Mouse (Mus musculus) WW6 (cell line): ENCODE results near the gene Dtl.
A peak's percentile ranks its signal among the peaks of the same experiment; 100 is the strongest.

Experiments used
- DNase-seq: peaks from one replicate; pipeline ENCODE4 v3.0.0-alpha.2; 2013; ENCODE audit warnings: low read depth, low spot score

Dtl gene

GRCm38 (mm10) chr1:191579524-191579923 is 4.2 kb upstream of the Dtl start:
- DNase-seq: no peak

GRCm38 (mm10) chr1:191574871-191575457 is 380 bp downstream of the Dtl start:
- DNase-seq: peak; percentile 29

- no peak for DNase-seq
These were observed 1.3 kb downstream of the Dtl start for GRCm38 (mm10) chr1:191573906-191574639.

GRCm38 (mm10) chr1:191570415-191570814 is 4.9 kb downstream of the Dtl start:
- no peak for DNase-seq

DNA sequence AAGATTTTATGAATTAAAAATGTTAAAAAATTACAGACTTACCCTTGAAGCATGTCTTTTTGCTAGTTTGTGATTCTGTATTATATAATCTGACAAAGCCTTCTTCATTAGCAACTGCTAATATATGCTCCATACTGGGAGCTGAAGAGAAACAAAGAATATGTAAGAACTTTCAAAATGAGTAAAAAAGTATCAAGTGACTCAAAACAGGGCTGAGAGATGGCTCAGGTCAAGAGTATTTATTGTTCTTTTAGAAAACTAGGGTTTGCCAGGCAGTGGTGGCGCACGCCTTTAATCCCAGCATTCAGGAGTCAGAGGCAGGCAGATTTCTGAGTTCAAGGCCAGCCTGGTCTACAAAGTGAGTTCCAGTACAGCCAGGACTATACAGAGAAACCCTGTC is 5.7 kb downstream of the Dtl start:
- DNase-seq: no peak

DNA sequence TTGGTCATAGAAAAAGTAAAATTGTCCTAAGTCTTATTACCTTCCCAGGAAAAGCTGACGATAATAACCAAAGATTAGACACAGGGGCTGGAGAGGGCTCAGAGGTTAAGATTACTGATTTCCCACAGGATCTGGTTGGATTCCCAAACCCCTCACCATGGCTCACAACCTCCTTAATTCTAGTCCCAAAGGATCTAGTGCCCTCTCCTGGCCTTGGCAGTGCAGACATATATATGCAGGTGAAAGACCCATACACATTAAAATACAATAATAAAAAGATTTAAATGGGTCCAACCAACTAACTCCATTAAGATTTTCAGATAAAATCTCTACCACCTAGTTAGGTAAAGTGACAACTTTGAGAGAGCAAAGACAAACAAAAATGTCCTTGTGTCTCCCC is 7.5 kb downstream of the Dtl start:
- no peak for DNase-seq

DNA sequence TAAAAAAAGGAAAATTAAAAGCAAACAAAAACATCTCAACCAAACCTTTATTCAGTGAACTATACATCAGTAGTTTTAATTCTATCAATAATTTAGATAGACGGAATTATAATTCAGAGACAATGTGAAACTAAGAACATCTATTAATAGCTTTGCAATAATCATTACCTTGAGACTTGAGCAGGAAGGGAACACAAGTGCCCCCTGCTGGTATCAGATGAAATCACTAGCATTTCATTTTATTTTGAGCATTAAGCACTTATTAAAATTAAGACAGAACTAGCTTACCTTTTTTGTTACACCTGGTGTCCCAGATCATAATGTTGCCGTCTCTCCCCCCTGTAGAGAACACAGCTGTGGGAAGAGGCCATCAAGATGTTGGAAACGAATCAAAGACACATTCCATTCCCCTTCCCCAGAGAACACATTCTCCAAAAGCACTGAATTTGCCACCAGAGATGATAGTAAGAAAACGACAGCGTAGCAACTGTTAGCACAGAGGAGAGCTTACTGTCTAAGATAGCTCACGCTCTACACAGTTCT is 12.4 kb downstream of the Dtl start:
- DNase-seq: no peak

GRCm38 (mm10) chr1:191559779-191560178 is 15.6 kb downstream of the Dtl start:
- no peak for DNase-seq

DNA sequence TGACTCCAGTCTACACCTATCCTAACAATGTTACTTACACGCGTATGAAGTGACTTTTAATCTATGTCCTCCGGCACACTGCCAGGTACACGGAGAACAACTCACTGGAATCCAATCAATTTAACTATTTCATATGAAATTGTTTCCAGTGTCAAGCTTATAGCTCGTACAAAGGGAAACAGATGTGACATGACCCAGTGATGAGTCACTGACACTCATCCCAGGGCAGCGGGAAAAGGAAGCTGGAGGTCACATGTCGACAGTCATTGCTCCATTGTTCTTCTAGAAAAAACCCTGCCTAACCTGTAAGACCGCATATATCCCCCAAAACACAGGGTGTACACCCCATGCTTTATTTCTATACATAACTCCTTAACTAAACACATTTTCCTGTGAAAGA is 18.2 kb downstream of the Dtl start:
- DNase-seq: no peak

DNA sequence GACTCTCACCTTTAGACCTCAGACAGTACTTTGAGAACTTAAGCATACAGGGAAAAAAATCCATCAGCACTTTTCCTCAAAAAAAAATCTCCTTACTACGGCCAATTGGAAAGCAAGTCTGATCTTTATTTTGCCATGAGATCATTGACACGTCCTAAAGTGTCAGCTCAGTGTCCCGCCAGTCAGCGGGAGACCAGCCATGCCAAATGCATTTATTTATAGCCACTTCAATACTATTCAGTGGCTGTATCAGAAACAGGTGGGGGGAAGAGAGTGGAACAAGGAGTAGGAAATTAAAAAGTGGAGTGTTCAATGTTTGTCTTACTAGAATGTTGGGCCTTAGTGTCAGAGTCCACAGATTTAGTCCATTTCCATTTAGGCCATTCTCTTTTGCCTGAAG is 24.6 kb downstream of the Dtl start:
- no peak for DNase-seq

GRCm38 (mm10) chr1:191543747-191544146 is 31.6 kb downstream of the Dtl start:
- no peak for DNase-seq

DNA sequence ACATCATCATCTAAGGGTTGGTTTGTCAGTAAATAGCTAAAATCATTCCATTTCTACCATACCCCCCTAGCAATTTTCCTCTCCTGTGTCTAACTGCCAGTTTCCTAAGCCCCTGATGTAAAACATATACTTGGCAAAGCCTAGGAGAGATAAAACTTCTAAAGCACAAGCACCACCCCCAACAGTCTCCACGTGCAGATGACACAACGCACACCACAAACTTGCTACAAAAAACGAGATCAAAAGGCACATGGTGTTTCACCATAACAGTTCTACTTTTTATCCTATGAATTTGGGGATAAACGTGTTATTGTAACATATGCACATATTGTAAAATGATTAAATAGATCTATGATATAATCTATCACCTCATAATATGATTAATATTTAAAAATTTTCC is 33.7 kb downstream of the Dtl start:
- no peak for DNase-seq

GRCm38 (mm10) chr1:191541014-191541413 is 34.3 kb downstream of the Dtl start:
- DNase-seq: no peak

- no peak for DNase-seq
These were observed 35.0 kb downstream of the Dtl start for GRCm38 (mm10) chr1:191540300-191540699.

GRCm38 (mm10) chr1:191534896-191535295 is 40.4 kb downstream of the Dtl start:
- DNase-seq: no peak

GRCm38 (mm10) chr1:191531023-191531422 is 44.3 kb downstream of the Dtl start:
- DNase-seq: no peak

DNA sequence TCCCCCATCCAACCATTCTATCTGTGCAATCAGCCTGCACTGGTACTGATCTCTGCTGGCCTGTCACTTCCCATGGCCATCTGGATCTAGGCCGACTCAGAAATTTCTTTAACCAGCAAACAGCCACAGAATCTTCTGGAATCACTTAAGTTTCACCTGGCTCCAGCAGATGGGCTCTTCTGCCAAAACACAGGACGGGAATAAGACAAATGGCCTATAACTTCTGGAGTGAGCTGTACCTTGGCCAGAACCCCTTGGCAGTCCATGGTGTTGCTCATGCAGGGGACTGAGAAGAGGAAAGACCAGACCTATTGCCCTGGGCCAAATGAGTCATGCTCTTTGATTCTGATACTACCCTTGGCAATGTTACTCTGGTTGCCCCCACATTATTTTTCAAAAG is 45.9 kb downstream of the Dtl start:
- no peak for DNase-seq

DNA sequence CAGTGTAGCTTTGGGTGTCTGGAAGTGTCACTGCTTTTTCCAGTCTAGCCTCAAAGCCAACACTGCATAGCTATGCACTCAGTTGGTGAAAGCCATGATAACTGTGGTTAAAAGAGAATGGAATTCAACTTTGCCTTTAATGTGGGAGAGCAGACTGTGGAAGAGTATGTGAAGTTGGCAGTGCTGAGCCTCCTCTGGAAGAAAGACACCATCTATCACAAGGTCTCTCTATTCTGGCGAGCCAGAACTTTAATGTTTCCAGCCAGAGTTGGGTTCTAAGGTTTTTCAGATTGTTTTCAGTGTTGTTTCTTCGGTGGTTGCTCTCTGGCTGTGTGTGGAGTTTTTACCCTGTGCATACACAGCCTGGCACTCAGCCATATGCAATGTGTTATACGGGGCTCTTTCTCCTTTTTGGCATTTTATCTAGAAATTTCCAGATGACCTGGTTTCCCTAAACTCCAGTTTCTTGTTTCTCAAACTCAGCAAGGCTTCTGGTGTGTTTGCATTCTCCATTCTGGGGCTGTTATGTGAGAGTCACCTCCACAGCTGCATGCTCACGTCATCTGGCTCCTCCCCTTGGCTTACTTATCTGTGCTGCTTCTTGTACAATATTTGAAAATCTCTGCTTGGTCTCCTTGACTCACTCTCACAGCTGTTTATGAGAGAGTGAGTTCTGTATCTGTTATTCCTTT is 47.3 kb downstream of the Dtl start:
- DNase-seq: no peak

- DNase-seq: no peak
These were observed 48.3 kb downstream of the Dtl start for GRCm38 (mm10) chr1:191527089-191527488.

DNA sequence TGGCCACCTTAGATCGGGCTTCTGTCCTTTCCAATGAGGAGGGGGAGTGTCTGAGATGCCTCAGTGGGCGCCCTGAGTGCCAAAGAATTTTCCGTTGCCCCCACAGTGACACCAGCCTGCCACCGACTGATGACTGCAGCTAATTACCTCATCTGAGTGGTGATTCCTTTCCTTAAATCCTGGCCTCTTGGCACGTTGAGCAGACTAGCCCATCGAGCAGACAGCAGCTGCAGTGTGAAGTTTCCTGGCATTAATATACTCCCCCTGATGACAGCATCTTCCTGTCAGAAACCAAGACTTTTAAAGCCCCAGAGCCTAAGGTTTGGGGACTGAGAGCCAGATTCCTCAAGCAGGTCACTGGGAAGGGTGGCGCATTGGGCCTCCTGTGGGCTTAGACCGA is 53.9 kb downstream of the Dtl start:
- no peak for DNase-seq

DNA sequence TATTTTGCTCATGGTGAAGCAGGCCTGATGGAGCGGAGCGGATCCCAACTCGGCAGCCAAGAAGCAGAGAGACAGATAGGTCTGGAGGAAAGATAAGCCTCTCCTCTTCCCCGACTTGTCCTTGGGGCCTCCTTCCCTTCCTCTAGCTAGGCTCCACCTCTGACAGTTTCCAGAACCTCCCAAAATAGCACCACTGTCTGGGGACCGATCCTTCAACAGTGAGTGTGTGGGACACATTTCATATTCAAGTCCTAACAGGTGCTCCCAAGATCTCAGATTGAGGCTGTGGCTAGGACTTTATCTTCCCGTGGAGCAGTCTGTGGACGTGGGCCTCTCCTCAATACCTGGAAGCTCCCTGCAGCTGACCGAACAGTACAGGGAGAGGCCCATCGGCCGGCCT is 54.7 kb downstream of the Dtl start:
- DNase-seq: no peak

GRCm38 (mm10) chr1:191520194-191520593 is 55.1 kb downstream of the Dtl start:
- no peak for DNase-seq
